Mouse (Mus musculus): ENCODE results near the gene Pxn. TPM values are rescaled to one million over a fixed set of nuclear protein-coding genes. Genes with fewer than 3 reads are reported as not detected.

The Pxn gene
- total RNA-seq, 4 experiments from 2014 or later = 38.1 to 45.8 (median 40.2) TPM

- no peak for DNase-seq (ENCODE audit: low spot score in 2 of 2)
These were observed 19.5 kb downstream of the Pxn start for GRCm38 (mm10) chr5:115525943-115526342.

GRCm38 (mm10) chr5:115526456-115527202, 20.2 kb downstream of the Pxn start:
- no peak for DNase-seq (ENCODE audit: low spot score in 2 of 2)

- DNase-seq (ENCODE audit: low spot score in 2 of 2) = no peak
These were observed 21.7 kb downstream of the Pxn start for GRCm38 (mm10) chr5:115528128-115528527.

GRCm38 (mm10) chr5:115529364-115529741, 22.9 kb downstream of the Pxn start:
- DNase-seq (ENCODE audit: low spot score in 2 of 2) = no peak

DNA sequence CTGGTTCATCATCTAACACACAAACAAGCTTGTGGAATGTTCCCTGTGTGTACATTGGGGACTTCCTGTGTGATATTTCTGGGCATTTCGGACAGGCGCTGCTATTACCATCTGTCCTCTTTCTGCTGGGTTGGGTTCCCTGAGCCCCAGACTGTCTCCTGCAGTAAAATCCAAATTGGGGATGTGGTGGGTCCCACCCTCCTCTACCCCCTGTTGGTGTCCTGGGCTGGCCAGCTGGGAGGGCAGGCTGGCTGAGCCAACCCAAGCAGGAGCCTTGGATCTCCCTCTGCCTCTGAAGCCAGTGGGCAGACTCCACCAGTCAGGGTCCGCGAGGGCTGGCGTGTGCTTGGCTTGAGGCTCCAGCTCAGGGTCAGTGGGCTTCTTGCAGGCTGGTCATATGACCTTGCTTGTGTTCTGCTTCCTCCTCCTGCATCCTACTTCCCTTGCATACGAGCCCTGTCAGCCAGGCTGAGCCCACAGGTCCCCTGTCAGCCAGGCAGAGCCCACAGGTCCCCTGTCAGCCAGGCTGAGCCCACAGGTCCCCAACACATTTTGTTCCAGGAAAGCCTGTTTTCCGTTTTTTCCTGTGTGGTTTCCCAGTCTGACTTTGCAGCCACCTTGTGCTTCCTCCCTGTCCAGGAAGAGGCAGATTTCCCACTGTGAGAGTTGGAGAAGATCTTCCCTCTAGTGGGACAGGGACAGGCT, 23.4 kb downstream of the Pxn start:
- no peak for DNase-seq (ENCODE audit: low spot score in 2 of 2)

- DNase-seq (ENCODE audit: low spot score in 2 of 2) = no peak
These were observed 24.0 kb downstream of the Pxn start for GRCm38 (mm10) chr5:115530447-115530809.

DNA sequence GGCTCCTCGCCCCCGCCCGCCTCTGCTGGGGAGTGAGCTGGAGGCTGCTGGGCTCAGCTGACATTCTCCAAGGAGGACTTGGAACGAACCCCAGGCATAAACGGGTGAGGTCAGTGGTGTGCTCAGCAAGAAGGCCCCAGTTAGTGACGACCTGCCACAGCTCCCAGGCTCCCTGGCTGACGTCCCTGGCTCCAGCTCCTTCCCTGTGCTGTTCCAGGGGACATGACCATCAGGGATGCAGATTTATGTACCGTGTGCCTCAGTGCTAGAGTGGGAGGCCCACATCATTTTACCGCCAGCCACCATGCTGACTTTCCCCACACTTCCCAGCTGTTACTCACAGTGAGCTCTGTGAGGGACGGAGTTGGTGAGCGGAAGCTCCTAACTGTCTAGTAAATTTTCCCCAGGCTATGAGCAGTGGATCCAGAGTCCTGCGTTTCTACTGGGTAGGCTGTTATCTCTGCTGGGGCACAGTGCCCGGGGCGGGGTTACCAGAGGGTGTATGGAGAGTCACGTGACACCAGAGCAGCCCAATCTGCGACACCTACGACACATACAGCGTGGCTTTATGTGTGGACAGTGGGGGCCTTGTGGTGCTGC, 25.3 kb downstream of the Pxn start:
- peak; percentile 65 for DNase-seq (ENCODE audit: low spot score in 2 of 2)

DNA sequence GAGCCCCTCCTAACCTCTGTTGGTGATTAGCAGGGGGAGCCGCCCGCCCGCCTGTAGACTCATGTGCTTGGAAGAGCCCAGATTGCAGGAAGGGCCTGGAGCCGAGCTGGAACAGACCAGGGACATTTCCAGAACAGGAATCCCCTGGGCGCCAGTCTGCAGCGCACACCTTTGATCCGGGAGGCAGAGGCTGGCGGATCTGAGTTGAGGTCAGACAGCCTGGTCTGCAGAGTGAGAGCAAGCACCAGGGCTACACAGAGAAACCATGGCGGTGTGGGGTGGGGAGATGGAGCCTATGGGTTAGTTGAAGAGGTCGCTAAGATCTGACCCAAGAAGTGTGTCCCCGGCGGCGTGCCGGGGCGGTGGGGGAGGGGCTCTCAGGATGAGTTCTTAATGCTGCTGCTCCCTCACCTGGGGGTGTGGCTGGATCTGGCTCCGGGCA, 27.8 kb downstream of the Pxn start:
- no peak for DNase-seq (ENCODE audit: low spot score in 2 of 2)

- no peak for DNase-seq (ENCODE audit: low spot score in 2 of 2)
These were observed 28.4 kb downstream of the Pxn start for GRCm38 (mm10) chr5:115534856-115535255.

GRCm38 (mm10) chr5:115535635-115536034, 29.2 kb downstream of the Pxn start:
- DNase-seq (ENCODE audit: low spot score in 2 of 2) = no peak

DNA sequence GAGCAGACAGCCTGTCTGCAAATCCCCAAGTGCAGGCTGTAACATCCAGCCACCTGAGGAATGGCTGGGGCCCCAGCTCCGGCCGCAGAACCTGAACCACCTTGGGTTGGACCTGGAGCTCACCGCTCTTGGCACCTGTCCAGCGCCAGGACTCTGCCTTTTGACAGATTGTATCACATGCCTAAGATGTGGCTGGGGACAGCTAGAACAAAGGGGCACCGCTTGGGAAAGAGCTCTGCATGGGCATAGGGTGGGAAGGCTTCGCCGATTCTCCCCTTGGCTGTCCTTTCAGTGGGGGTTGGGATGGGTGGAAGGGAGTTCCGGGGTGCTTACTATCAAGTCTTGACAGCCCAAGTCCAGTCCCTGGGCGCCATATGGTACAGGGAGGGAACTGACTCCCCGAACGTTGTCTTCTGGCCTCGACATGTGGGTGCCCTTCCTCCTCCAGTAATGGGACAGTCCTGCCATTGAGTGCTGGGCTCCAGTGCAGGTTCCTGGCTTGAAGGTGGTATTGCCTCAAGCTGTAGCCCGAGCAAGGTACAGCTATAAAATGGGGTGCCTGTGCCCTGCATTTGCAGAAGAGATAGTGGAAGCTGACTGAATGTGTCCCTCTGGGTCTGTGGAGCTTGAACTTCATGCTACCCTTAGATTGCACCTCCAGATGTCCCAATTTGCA, 31.7 kb downstream of the Pxn start:
- no peak for DNase-seq (ENCODE audit: low spot score in 2 of 2)

DNA sequence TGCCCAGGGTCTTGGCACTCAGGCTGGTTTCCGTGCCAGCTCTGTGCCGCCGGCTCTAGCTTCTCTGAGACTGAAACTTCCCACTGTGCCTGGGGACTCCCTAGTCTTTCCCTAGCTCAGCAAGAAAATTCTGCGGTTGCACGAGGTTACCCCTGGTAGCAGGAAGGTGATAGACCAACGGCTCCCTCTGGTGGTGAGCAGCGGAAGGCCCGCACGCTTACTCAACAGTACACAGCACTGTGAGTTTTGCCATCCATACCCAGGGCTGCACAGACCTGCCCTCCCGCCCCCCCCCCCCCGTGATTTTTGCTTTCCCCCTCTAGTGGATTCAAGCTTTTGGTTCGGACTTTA, 32.2 kb downstream of the Pxn start:
- DNase-seq (ENCODE audit: low spot score in 2 of 2) = peak; percentile 84 to 92

GRCm38 (mm10) chr5:115542635-115543384, 36.3 kb downstream of the Pxn start:
- no peak for DNase-seq (ENCODE audit: low spot score in 2 of 2)

DNA sequence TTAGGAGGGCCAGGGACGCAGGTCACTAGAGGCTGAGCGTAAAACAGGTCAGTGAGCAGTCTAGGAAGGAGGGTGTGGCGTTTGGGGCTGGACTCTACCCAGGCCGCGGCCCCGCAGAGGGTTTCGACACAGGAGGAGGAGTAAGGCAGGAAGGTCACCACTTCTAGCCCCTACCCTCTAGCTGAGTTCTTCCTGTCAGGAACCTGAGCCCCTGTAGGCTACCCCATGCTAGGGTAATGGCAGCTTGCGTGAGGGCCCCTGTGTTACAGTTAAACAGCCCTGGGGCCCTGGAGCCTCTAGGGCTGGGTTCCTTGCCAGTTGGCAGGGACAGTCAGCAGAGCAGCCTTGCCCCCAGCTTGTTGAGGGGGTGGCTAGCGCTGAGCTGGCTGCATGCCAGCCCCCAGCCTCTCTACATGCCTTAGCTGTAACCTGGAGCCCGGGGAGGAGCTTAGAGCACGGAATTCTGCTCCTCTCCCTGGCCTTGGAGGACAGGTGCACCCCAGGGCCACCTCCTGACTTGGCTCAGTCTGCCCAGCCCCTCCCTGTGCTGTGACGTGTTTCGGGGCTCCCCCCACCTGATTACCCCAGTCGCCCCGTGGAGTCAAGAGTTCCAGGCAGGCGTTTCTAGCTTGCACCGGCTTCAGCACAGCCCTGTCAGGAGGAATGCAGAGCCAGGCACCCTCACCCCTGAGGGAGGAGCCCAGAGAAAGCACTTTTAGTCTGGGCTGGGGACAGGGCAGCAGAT, 37.2 kb downstream of the Pxn start:
- DNase-seq (ENCODE audit: low spot score in 2 of 2) = peak; percentile 74

GRCm38 (mm10) chr5:115544655-115545185, 38.2 kb downstream of the Pxn start:
- no peak for DNase-seq (ENCODE audit: low spot score in 2 of 2)

- DNase-seq (ENCODE audit: low spot score in 2 of 2) = no peak
These were observed 39.2 kb downstream of the Pxn start for GRCm38 (mm10) chr5:115545636-115546035.

GRCm38 (mm10) chr5:115546536-115546935, 40.1 kb downstream of the Pxn start:
- no peak for DNase-seq (ENCODE audit: low spot score in 2 of 2)

DNA sequence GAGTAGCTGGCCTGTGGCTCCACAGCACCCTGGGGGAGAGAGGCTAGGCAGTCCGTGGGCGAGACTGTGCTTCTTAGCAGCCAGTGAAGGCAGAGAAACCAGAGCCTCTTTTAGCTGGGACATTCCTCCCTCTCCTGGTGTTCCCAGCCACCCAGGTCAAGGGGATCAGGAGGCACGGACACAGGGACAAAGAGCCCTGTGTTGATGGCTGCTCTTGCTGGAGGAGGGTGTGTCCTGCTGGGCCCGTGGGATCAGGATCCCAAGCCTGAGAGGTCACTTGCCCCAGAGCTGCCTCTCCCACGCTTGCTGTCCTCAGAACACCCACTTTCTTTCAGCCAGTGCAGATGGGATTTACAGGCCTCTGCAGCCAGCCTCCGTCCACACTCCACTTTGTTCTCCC, 40.5 kb downstream of the Pxn start:
- no peak for DNase-seq (ENCODE audit: low spot score in 2 of 2)

DNA sequence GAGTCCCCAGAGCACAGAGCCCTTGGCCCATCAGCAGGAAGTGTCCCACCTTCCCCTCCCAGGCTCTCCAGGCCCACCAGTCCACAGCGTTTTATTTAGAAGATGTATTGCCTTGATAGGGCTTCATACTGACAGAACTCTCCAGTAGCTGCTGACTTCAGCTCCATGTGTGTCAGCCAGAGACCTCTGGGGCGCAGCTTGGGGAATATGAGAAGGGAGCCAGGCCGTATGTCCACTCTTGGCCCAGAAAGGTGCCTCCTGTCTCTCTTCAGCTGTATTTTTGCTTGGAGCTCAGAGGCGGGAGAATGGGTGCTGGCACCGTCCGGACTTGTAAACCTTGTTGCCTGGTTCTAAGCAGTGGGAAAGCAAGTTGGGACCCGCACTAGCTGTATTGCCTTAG, 40.9 kb downstream of the Pxn start:
- no peak for DNase-seq (ENCODE audit: low spot score in 2 of 2)

DNA sequence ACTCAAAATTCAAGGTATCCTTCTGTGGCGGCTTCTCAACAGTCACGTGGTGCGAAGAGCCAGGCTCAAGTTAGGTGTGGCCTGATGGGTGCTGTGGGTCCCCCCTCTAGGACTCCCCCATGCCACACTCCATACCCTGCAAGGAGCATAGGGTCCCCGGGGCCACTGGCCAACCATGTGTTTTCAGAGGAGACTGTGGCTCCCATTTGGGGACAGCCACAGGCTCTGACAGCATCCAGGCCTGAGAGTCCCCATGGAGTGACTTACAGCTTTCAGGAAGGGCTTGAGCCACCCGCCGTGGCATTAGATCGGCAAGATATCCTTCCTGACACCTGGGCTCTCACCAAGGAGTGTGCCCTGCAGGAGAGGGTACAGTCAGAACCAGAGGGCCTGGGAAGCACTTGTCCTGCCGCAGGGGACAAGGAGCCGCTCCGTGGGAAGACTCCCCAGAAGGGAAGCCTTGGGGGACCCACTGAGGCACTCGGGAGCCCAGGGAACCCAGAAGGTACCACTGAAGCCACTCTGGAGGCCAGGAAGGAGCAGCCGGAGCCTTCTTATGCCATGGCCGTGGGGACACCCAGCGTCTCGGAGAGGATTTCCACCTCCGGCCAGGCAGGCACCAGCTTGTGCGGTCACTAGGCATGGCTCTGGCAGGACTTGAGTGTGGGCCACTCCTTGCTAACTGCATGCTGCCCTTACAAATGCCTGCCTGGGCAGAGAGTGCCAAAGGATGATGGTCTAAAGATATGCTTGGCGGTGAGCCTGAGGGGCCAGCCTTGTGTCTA, 42.2 kb downstream of the Pxn start:
- no peak for DNase-seq (ENCODE audit: low spot score in 2 of 2)

Measured in layer of hippocampus, adult 8-10 months (tissue).